Mouse (Mus musculus) right cerebral cortex, postnatal 36 days (tissue): Measurements from ENCODE around the gene Shroom3.

Experiments used
- DNase-seq, 2 experiments: peaks; one replicate each; pipeline ENCODE4 v3.0.0; 2022; ENCODE audit warnings: low spot score in 2 of 2, mixed read lengths in 1 of 2

The Shroom3 gene

GRCm38 (mm10) chr5:92849743-92850142, 166.5 kb downstream of the Shroom3 start:
- no peak for DNase-seq

GRCm38 (mm10) chr5:92850925-92851324, 167.7 kb downstream of the Shroom3 start:
- no peak for DNase-seq

DNA sequence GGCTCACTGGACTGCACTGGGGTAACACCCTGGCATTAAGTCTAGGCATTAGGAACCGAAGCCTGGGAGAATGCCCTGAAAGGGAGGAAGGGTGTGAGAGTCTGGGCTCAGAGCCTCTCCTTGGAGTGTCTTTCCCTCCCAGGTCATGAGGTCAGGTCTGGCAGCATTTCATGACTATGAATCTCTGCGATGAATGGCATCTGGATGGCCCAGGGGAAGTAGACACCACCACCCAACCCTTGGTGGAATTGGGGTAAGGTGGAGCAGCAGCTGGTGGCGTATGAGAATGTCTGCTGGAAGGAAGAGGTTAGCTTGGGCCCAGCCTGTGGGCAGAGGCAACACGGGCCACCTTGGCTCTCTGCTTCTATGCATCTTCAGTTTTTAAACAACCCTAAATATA, 171.7 kb downstream of the Shroom3 start:
- no peak for DNase-seq

DNA sequence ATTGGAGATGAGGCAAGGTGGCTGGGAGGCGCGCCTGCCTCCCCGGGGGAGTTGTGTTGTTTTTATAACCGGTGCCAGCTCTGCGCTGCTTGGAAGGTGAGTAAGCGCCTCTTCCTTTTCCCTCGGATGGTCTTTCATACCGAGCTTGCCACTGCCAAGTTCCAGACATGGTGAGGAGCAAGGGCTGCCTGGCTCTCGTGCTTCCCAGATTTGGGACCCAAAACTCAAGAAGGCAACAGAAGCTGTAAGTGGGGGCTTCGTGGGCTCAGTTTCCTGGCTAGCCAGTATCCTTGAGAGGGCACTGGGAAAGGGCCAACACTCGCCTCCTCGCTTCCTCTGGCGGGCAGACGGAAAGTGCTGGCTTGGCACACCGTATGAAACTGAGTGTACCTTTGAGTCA, 173.1 kb downstream of the Shroom3 start:
- peak in 1 of 2 experiments; percentile 17 for DNase-seq

- no peak for DNase-seq
These were observed 173.9 kb downstream of the Shroom3 start for GRCm38 (mm10) chr5:92857177-92857576.

GRCm38 (mm10) chr5:92858104-92858503, 174.9 kb downstream of the Shroom3 start:
- DNase-seq, result no peak

- no peak for DNase-seq
These were observed 175.3 kb downstream of the Shroom3 start for GRCm38 (mm10) chr5:92858576-92858975.

- no peak for DNase-seq
These were observed 178.3 kb downstream of the Shroom3 start for GRCm38 (mm10) chr5:92861416-92862112.

- no peak for DNase-seq
These were observed 181.9 kb downstream of the Shroom3 start for GRCm38 (mm10) chr5:92865090-92865489.

GRCm38 (mm10) chr5:92866546-92866945, 183.3 kb downstream of the Shroom3 start:
- no peak for DNase-seq

DNA sequence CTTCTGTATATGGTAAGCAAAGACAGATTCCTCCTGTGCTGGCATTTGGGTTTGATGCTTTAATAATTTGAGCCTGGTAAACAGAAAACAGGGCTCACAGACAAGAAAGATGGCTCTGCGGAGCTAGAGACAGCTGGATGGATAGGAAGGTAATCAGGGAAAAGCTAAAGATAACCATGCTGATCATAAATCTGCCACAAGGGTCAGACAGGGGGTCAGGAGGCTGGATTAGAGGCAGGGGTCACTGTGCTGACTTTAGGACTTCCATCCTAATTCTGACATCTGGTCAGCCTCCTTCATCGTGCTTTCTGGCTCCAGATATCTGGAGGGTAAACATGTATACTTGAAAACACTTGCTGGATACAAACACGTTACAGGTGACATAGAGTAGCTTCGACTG, 184.0 kb downstream of the Shroom3 start:
- no peak for DNase-seq

DNA sequence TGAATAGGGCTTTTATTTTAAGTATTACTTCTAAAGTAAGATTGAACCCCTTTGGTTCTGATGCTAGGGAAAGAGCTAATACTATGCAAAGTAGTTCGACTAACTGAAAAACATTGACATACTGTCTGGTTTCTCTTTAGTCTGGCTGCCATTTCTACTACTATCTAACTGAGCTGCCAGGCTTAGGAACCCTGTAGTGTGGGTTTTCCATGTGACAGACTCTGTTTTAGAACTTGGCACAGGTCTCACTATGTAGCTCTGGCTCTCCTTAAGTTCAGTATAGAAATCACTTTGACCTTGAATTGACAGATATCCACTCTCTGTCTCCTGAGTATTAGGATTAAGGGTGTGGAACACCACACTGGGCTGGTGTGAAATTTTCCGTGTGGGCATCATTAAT, 185.0 kb downstream of the Shroom3 start:
- no peak for DNase-seq

DNA sequence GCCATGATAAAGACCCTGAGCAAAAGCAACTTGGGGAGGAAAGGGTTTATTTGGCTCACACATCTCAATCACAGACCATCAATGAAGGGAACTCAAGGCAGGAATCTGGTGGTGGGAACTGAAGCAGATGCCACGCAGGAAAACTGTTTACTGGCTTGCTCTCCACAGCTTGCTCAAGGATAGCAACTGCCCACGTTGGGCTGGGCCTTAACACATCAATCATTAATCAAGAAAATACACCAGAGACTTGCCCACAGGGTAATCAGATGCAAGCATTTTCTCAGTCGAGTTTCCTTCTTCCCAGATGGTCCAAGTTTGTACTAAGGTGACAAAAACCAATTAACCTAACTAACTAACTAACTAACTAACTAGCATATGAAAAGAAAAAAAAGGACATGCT, 187.8 kb downstream of the Shroom3 start:
- DNase-seq, result no peak

GRCm38 (mm10) chr5:92872182-92872581, 188.9 kb downstream of the Shroom3 start:
- no peak for DNase-seq

GRCm38 (mm10) chr5:92872991-92873390, 189.8 kb downstream of the Shroom3 start:
- DNase-seq, result no peak

GRCm38 (mm10) chr5:92873518-92873917, 190.3 kb downstream of the Shroom3 start:
- no peak for DNase-seq

- DNase-seq, result no peak
These were observed 192.6 kb downstream of the Shroom3 start for GRCm38 (mm10) chr5:92875836-92876235.

DNA sequence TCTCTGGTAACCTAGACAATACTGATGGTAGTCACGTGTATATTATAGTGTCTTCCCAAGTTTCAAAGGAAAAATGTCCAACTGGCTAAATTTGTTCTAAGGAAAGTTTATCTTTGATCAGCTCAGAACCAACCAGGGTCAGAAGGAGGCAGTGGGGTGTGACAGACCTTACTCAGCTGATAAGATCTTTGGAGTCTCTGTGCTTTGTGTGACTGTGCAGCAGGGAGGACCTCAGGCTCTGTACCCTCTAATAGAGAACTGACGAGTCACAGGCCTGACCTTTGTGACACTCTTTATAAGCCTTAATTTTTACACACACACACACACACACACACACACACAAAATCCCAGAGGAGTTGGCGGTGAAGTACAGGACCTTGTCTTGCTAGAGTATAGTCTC, 193.9 kb downstream of the Shroom3 start:
- no peak for DNase-seq

- no peak for DNase-seq
These were observed 197.2 kb downstream of the Shroom3 start for GRCm38 (mm10) chr5:92880393-92880792.

GRCm38 (mm10) chr5:92880893-92881292, 197.7 kb downstream of the Shroom3 start:
- no peak for DNase-seq

DNA sequence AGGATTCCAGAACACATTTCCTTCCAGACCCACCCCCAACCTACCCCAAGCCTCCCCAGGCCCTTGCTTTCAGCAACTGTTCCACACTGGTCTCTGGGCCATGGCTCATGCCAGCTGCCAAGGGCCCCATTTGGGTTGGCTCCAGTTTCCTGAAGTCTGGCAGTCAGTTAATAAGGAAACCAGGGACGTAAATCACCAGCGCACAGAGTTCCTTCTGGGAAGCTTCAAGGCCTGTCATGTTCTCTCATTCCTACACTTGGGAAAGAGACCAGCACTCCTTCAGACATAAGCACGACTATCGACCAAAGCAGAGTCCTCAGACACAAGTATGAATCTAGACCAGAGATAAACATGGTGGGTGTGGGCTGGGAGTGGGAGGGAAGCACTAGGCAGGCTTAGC, 202.9 kb downstream of the Shroom3 start:
- DNase-seq, result peak in 1 of 2 experiments; percentile 49

- DNase-seq, result no peak
These were observed 204.3 kb downstream of the Shroom3 start for GRCm38 (mm10) chr5:92887501-92887900.

GRCm38 (mm10) chr5:92888628-92889241, 205.5 kb downstream of the Shroom3 start:
- no peak for DNase-seq

GRCm38 (mm10) chr5:92890902-92891301, 207.7 kb downstream of the Shroom3 start:
- no peak for DNase-seq
